Mouse (Mus musculus) kidney, postnatal 4 days (tissue): ENCODE results near the gene Prok1.

ENCODE experiments used
- DNase-seq, 2 experiments: peaks; one replicate each; pipeline ENCODE4 v3.0.0; 2021; ENCODE audit warnings: mixed read lengths in 2 of 2

The Prok1 gene

DNA sequence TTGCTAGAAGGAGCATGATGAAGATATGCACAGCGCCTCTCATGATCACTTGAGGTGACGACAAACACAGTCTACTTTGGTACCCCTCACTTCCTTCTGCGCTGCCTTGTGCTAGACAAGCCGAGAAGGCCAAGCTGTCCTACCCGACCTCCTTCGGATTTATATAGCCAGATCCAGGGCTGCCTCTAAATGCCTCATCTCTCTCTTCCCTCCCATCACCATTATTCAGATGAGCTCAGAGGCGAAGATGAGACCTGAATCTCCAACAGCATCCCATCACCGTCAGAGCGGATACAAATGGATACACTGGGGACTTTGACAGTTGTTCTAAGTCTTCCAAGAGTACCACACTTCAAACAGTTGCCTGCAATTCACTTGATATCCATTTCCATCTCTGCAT is at the start of gene Prok1:
Gene Prok1 (minus strand): TSS at position 101 of the 400 bp plus-strand sequence.
- no peak for DNase-seq

DNA sequence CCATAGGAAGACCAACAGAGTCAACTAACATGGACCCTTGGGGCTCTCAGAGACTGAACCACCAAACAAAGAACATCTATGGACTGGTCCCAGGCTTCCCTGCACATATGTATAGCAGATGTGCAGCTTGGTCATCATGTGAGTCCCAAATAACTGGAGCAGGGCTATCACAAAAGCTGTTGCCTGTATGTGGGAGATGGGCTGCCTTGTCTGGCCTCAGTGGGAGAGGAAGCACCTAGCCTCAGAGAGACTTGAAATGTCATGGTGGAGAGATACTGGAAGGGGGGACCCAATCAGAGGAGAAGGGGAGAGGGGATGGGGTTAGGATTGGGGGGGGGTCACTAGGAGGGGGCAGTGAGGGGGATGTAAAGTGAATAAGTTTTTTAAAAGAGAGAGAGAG is 47.8 kb upstream of the Prok1 start:
- DNase-seq, result no peak

DNA sequence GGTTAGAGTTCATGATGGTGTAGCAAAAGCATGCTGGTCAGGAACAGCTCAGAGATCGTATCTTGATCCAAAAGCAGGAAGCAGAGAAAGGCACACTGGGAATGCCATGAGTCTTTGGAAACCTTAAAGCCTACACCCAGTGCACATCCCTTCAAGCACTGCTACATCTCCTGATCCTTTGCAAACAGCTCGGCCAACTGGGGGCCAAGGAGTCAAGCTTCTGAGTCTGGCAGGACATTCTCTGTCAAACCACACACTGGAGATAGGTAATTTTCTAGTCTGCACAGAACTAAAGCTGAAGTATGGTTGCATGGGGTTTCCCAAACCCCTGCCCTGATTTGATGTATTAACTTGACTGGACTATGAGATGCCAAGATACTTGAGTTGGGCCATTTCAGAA is 46.6 kb upstream of the Prok1 start:
- no peak for DNase-seq

DNA sequence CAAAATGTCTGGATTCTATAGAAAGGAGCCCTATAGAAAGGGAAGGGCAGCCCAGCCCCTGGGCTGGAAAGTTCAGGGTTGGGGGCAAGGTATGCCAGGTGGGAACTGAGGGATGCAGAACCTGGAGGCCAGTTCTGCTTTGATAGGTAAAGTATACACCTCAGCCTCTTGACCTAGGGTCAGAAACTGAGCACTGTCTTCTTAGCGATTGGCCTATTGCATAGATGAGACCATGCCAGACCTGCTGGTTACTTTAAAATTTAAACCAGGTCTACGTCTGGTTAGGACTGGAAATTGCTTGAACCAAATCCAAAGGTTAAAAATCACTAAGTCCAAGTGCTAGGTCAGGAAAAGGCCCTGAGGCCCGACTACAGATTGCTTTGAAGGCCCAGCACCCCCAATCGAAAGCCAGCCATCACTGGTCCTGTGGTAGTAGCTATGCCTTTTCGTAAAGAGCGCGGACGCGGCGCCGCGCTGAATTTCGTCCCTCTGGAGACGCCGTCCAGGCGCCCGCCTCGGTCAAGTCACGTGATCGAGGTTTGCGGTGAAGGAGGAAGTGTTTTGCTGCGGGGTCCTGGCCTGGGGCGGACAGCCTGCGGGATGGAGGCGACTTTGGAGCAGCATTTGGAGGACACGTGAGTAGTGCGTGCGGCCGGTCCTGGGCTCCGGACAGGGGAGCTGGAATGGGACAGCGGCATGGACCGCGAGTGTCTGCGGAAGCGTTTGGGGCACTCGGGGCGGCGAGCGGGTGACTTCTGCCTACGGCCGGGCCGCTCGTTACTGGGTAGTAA is 39.2 kb upstream of the Prok1 start, which contains the start of gene Lamtor5:
Gene Lamtor5 (plus strand): TSS at position 380 of the 791 bp plus-strand sequence.
- DNase-seq, result peak; percentile 92 to 95

DNA sequence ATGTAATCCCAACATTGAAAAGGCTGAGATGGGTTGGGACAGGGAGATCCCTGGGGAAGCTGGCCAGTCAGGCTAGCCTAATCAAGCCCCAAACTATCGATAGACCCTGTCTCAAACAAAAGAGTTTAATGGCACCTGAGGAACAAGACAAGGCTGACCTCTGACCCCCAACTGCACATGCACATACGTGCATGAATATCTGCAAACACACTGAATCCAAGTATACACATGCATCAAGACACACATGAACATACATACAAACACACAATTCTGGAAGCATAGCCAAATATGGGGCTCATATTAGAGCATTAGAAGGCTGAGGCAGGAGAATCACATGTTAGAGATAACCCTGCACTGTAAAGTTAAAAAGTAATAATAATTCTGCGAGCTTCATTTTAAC is 37.1 kb upstream of the Prok1 start:
- DNase-seq, result no peak

DNA sequence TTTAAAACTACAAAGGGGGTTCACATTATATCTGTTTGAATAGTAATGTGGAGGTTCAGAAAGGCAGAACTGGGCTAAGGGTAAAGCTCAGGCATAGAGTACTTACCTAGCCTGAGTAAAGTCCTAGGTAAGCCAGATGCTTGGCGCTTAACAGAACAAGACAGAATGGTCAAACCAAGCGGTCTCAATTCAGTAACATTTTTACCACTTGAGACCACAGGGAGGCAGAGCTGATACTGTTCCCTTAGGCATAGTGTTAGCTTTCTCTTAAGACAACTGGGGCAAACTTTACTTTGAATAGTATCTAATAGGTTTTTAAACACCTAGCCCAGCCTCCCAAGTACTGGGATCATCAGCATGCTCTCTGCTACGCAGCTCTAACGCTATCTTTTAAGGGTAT is 36.5 kb upstream of the Prok1 start:
- DNase-seq, result no peak

DNA sequence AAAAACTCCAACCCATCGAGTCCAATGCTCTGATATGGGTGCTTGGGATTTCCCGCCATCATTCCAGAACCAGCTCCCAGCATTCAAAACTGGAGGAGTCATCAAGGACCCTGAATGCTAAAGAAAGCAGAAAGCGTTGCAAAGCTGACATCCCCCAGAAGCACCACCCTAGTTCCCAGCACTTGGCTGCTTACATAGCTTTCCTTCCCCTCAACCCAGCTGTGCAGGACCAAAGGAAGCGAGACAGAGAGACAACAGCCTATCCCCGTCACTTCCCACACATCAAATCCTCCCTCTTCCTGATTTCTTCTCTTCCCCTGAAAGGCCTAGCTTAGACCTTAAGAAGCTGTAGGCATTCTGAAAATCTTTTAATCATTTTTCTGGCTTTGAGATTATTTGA is 35.8 kb upstream of the Prok1 start:
- DNase-seq, result no peak

DNA sequence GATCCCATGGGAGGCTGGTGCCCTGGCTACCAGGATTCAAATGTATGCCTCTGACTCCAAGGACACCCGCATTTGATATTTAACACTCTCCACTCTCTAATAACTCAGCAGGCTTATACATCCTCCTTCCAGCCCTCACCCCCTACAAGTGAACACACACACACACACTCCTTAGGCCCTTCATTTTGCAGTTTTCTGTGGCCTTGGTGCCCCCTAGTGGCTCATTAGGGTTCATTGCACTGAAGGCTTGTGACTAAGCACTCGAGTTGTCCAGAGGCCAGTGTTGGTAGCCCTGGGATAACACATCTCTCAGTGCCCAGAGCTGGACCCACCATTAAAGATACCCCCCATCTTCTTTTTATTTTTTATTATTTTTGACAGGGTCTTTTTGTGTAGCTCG is 34.3 kb upstream of the Prok1 start:
- peak; percentile 67 to 73 for DNase-seq

DNA sequence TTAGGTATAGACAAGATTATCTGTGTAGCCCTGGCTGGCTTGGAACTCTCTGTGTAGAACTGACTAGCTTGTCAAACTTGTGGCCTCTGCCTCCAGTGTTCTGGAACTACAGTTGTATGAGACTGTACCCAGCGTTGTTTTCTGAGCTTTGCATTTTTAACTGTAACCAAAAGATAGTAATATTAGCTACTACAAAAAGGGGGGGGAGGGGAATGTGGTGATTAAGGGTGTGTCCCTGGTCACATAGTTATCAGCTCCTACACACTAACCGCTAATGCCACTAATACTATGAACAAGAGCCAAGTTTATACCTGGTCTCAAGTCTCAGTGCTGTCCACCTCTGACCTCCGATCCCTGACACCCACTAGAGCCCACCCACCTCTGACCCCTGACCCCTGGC is 32.9 kb upstream of the Prok1 start:
- no peak for DNase-seq

DNA sequence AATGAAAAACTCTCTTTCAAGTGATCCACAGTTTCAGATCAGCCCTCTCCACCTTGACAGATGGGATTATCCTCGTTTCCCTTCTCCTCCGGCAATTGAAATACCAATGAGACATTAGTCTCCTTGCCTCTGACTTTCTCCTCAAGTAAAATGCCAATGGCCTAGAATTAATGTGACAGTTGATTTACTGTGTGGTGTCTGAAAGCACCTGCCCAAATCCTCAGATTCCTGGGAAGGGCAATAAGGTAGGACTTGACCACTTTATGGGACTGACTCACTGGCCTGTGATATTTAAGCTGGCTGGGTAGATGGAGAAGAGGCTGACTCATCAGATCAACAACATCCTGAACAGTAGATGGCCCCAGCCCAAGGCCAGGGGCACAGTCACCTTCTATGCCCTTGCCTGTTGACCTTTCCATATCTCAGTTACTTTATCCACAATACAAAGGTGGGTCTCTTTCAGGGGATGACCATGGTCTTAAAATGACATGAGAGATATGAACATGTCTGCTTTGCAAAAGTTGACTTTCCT is 27.4 kb upstream of the Prok1 start:
- DNase-seq, result no peak

DNA sequence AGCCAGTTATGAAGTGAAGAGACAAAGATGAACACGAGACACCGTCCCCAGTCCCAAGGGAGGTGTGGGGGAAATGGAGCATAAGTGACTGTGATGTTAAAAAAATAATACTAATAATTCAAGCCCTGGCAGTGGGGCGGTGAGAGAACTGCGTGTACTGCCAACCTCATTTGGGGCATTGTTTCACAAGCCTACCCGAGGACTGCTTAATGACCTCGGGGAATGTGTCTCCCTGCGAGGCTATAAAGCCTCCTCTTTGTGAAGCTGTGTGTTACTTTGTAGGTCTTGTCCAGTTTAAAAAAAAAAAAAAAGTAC is 22.3 kb upstream of the Prok1 start:
- DNase-seq, result no peak

DNA sequence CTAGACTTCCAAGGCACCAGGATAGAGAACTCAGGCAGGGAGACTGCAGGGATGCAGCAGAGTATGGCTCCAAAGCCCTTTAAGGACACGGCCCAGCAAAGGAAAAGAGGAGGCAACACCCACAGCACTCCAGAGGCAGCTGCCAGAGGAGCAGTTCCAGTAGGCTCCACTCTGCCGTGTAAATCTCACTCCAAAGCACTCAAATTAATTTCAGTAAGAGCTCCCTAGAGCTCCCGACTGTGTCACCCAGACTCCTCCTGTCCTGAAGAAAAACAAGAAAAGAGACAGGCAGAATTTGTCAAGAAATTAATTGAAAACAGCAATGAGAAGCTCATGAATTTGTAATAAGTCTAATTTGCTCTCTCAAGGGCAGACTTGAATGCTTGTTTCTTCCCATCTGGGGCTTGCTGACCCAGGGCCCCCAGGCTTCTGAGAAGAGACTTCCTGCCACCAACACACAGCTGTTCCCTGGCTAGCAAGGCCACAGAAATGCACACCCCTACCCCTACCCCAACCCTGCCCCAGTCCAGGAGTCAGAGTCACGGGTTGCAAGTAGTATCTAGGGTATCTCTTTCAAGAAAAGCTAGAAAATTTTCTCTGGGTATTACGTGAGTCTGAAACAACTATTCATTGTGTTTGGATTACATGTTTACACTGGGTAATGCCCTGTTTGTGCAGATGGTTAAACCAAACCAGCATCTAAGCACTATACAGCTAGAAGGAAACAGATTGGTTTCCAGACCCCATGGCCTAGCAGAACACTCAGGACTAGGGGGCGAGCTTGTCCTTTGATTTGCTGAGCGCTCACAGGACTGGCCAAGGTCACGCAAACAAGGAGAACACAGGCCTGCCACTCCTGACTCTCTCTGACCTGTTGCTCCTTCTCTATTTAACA is 21.7 kb upstream of the Prok1 start:
- DNase-seq, result peak in 1 of 2 experiments; percentile 33

DNA sequence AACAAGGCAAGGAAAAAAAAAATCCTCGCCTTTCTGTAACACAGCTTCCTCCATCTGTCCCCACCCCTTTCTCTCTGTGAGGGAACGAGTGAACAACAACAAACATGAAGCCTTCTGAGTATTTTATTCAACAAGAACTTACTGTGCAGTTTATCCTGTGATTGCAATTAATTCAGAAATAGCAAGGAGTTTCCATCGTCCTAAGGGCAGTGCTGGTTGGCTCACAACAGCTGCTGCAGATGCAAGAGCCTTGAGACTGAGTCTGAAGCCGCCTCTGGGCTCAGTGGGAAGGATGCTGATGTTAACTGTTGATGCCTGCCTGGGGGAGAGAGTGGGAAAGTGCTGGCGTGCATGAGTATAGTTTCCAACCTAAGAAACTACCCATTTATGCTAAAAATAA is 18.4 kb upstream of the Prok1 start:
- no peak for DNase-seq

DNA sequence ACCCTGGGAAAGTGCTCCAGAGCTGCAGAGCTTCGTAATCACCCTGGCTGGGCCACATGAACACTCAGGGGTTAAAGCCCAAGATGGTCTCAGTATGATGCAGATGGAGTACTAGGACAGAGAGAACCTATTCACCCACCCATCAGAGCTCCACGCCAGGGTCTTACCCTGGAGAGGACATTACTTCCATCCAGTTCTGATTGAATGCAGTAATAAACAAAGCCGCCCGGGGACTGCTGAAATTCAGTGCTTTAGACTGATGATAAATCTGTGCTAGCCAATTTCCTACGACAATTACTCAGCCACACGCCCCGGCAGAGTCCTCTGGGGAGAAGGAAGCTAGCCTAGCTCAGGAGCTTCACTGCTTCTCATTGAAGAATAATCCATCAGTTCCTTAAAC is 17.2 kb upstream of the Prok1 start:
- no peak for DNase-seq

DNA sequence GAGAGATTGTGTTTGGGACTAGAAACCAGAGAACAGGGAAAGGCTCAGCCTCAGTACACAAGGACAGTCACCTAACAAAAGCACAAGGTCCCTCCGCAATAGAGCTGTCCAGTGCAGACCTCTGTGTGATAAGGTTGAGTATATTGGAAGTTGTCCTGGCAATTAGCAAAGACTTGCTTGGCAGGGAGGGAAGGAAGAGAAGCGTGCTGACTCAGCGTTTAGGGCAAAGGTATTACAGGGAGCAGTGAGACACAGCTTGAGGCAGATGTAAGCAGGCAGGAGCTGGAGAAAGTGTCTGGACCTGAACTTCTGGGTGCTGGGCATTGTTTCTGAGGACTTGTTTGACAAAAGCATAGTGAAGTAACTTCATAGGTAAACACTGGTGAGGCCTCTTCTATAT is 16.5 kb upstream of the Prok1 start:
- no peak for DNase-seq

DNA sequence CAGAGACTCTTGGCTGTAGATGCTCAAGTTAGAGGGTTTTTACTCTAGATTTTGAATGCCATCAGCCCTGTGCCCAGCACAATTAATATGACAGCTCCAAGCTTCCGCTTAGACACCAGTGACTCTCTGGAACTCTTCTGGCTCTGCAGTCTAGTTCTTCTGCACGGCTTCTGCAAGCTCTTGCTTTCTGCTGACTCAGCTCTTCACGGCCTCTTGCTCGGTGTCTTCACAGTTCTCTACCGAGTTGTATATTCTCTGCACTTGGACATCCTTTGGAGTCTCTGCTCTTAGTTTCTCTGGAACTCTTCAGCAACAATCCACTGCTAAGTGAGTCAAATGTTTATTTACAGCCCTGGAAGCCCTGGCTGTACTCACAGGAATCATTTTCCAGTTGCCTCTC is 14.4 kb upstream of the Prok1 start:
- no peak for DNase-seq

DNA sequence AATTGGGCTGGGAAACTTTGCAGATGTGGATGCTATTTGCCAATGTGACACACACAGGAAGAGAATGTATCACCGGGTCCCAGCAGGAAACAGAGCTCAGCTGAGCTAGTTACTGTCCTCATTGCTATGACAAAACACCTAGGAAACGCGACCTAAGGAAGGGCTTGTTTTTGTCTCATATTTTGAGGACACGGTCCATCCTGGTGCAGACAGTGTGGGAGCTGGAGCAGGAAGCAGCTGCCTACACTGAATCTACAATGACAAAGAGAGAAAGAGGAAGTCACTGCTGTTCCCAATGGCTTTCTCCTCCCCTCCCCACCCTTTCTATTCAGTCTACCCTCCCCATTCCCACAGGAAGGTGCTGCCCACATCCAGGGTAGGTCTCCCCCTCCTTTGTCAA is 12.5 kb upstream of the Prok1 start:
- peak in 1 of 2 experiments; percentile 17 for DNase-seq

DNA sequence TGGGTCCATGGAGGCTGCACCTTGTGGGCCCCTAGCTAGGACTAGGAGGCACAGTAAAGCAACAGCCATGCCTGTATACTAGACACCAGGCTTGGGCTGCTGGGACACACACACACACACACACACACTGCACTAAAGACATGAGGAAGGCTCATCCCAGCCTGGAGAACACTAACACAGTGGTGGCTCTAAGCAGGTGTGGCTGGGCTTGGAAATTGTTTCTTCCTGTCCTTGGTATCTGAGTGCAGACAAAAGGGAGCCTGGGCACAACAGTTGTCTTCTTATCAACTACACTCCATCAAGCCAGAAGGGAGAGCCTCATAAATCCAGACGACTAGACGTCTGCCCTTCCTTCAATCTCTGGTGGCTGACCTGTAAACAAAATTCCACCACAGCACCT is 10.8 kb upstream of the Prok1 start:
- no peak for DNase-seq

DNA sequence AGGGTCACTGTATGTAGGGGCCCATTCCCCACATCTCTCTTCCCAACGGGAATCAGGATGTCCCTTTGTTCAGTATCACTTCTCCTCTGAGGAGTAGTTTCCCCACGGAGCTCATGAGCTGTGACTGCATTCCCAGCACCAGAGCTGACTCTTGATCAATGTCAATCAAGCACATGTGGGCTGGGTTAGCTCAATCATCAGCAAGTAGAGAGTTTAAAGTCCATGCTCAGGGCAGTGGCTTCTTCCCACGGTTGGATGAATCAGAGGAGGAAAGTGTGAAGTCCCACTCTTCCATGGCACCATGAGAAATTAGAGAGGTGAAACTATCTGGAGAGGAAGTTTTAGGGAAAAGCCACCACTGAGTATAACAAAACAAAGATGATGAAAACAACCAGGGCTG is 9.5 kb upstream of the Prok1 start:
- DNase-seq, result no peak

DNA sequence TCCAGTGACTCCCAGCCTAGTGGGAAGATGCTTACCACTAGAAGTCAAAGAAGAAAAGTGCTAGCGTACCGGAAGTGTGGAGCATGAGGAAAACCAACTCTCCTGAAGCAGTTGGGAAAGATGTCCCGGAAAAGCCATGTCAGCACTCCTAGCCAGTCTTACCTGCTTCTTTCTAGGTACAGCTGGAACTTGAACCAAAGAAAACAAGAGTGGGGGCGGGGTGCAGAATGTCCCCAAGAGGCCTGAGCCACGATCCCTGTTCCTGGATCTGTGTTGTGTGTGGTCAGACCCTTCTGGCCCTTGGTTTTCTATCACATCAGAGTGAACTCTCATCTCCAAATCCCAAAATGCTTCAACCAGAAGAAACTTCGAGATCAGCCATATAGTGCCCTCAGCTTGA is 7.4 kb upstream of the Prok1 start:
- no peak for DNase-seq

DNA sequence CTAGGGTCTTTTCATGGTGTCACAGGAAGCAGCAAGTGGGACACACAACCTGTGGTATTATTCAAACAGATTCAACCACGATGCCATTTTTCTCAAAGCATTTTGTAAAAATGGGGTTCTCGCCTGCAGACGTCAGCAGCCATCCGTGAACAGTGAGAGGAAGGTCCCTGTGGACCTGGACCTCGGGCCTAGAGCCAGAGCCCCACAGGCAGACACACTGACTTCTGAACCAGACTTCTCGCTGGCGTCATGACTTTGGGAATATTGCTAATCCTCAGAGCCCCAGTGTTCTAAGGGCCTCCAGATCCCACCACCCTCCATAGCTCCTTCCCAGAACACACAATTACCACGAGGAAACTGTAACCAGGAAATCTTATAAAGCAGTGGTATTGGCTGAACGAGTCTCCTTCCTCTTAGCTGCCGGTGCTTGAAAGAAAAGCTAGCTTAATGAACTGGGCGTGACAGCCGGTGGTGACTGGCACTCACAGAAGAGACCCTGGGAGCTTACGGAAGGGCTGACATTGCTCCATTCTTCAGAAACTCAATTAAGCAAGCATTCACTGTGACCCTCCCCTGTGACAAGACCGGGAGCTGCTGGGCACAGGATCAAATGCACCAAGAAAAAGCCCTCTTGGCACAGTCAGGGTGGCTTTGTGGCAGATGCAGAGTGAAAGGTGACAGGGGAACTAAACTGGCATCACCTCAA is 2.0 kb upstream of the Prok1 start:
- no peak for DNase-seq

DNA sequence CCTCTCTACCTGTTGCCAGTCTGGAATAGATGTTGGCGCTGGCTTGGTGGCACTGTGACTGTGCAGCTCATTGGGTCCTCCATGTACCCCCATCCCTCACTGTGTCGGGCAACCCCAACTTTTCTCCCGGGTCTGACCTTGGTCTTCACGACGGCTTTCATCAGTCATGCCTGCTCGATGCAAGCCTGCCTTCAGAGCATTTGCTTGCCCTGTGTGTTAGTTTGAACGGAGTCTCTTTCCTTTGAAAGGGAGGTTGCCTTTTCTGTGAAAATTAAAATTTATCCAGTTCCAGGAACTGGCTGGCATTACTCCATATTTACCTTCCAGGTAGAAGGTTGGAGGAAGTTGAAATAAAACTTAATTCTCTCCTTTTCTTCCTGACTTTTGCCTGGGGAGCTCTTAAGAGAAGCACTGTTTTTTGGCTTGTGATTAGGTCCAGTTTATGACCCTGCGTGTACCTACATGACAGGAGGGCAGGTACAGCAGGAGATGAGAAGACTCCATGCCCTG is 981 bp downstream of the Prok1 start:
- no peak for DNase-seq

DNA sequence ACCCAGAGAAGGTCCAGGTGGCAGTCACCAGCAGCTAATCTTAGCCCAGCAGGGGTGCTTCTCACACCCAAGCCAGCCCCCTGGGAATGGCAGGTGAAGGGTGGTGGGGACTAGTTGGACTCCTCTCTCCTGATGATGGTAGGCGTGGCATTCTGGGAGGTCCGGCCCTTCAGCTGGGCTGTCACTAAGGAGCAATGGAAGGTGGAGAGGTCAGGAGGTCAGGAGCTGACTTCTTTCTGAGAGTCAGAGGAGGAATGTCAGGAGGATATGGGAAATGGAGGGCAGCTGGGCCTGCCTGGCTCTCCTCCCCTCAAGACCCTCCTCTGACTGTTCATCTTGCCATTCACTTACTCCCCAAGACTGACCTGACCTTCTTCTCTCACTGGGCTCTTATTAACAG is 1.5 kb downstream of the Prok1 start:
- no peak for DNase-seq
